Mouse (Mus musculus) urinary bladder, postnatal 10 days (tissue): Measurements from ENCODE around the gene Mfsd13b.
"Not testable (repeated sequence)": the region's sequence is repeated elsewhere in the genome, so short reads cannot be mapped to it uniquely, and the experiment has no call there.

Experiments
- DNase-seq: peaks from one replicate; pipeline ENCODE4 v3.0.0; 2022; ENCODE audit warnings: low spot score

The Mfsd13b gene

DNA sequence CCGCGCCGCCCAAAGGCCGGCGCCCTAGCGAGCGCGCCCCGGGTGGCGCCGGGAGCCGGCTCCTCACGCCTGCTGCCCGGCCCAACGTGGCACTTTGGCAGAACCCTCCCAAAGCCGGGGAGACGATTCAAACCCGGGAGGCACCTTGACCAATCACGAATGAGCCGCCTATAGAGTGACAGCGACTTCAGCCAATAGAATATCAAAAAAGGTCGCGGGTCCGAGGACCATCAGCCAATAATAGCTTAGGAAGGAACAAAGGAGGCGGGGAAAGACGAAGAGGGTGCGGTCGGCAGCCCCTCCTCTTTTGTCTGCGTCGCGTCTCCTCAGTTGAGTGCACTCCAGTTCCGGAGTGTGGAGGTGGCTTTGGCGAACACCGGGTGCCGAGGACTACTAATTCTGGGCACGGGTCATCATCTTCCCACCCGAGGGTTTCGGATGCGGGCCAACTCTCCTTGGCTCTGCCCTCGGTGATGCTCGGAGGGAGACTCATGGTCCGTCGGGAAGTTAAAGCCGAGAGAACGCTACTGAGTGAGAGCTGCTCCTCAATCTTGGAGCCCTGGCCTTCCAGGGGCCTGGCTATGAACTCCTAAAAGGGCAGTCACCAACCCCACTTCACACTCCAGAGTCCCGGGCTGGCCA is at the start of gene Mfsd13b, which contains the start of gene Cdr2:
Gene Mfsd13b, plus strand, starts transcription at position 310 of the 642 bp plus-strand sequence.
Gene Cdr2, minus strand, starts transcription at position 113 of the 642 bp plus-strand sequence.
- DNase-seq = peak; percentile 69

DNA sequence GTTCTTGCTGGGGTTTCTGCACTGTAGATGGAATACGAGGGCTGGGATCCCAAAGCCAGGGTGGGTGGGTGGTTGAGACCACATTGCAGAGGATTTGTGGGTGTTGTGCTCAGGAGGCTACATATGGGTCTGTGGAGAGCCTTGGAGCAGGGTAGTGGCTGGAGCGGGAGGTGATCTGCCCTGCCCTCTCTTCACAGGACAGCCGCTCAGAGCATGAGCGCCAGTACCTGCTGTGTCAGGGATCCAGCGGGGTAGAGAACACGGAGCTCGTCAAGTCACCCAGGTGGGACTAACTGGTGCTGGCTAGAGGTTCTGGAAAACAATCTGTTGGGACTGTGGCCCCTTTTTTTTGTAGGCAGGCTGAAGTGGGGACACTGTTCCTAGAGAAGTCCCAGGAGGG is 49.2 kb upstream of the Mfsd13b start:
- no peak for DNase-seq

DNA sequence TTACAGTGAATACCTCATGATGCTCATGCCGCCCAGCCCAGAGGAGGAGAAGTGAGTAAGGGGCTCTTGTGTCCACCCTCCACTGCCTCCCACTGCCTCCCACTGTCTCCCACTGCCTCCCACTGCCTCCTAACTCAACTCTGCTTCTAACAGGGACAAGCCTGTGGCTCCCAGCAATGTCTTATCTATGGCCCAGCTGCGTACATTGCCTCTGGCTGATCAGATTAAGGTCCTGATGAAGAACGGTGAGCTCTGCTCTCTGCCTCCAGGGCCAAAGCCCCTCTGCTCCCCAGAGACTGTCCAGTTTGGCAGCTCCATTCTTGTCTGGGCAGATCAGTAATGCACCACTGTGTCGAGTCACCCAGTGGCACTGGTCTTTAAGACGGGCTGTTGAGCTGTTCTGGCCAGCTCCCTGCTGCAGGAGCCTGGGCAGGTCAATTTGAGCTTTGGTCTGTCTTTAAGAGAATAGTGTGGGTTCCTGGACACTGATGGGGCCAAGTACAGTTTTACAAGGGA is 48.6 kb upstream of the Mfsd13b start:
- no peak for DNase-seq

DNA sequence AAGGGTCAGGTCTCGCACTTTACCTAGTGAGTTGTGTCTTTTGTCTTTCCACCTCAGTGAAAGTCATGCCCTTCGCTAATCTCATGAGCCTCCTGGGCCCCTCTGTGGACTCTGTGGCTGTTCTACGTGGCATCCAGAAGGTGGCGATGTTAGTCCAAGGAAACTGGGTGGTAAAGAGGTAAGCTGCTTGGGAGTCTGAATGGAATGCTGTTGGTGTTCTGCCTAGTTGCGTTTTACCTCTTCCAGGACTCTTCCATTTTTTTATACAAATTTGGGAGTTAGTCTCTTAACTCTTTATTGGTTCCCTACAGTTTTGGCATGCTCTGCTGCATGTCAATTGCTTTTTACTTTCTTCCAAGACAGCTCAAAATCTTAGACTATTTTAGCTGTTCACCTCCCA is 47.6 kb upstream of the Mfsd13b start:
- DNase-seq = no peak

DNA sequence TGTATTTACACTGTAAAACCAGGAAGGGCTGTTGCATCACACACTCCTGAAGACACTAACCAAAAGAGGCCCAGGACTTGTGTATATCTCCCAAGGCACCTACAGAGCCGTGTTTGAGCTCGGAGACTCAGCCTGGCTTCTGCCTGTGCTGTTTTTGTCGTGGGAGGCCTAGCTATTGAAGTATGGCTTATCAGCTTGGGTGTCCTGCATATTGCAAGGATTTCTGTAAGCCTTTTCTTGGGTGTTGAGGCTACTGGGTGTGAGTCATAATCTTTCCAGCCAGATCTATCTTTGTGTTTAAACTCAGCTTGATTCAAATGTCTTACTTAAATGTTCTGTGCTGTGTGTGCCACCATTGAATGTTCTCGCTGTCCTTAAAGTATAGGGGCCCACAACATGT is 45.8 kb upstream of the Mfsd13b start:
- DNase-seq = no peak

DNA sequence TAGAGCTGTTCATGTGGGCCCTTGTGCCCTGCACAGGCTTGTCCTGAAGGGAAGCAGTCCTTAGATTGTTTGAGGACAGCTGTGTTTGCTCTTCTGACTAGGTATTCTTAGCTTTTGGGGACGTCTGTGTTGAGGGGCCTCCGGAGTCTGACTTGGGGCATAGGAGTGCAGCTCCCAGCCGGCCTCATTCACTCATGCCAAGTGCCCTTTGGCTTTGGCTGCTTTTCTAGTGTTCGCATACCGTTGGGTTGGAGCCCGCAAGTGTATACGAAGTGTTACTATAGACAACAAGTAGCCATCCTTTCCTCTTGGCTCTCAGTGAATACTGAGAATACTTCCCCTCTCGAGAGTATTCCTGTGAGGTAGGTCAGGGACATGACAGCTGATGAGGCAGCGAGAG is 44.1 kb upstream of the Mfsd13b start:
- no peak for DNase-seq

DNA sequence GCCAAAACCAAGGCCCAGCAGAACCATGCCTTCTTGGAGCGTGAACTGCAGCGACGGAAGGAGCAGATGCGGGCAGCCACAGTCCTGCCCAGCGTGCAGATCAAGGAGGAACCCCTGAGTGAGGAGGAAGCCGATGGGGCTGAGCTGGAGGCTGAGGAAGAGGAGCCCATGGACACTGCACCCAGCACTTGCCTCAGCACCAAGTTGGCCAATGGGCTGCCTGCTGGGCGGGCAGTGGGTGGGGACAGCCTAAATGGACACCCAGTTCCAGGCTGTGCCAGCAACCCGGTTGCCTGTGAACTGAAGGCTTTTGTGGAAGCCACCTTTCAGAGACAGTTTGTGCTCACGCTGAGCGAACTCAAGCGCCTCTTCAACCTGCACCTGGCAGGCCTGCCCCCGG is 42.0 kb upstream of the Mfsd13b start:
- no peak for DNase-seq

DNA sequence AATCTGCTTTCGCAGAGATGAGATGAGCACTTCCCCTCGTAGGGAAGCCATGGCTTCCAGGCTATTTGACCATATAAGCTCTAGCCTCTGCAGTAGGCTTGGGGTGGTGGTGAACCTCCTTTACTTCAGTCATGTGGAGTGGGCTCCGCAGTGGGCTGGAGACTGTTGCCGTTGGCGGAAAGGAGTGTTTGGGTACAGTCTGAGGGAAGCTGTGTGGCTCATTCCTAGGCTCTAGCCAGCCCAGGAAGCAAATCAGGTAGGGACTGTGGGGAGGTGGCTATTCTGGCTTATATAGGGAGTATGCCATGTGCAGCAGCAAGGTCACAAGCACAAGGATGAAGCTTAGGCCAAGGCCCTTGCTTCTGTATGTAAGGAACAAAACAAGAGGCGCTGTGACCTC is 41.1 kb upstream of the Mfsd13b start:
- DNase-seq = no peak

DNA sequence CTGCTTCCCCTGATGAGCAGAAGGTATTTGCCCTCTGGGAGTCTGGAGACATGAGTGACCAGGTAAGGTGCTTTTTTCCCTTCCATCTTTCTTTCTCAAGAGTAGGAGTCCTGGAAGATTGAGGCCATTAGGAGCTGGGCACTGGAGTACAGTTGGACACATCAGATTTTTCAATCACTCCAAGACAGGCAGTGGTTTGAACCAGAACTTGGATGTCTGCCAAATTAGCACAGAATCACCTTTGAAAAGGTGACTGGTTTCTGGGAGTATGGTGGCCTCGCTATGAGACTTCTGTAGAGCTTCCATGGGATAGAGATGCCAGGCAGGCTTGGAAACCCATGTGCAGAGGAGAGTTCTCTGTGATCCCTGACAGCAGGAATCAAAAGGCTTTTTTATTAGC is 39.8 kb upstream of the Mfsd13b start:
- no peak for DNase-seq

DNA sequence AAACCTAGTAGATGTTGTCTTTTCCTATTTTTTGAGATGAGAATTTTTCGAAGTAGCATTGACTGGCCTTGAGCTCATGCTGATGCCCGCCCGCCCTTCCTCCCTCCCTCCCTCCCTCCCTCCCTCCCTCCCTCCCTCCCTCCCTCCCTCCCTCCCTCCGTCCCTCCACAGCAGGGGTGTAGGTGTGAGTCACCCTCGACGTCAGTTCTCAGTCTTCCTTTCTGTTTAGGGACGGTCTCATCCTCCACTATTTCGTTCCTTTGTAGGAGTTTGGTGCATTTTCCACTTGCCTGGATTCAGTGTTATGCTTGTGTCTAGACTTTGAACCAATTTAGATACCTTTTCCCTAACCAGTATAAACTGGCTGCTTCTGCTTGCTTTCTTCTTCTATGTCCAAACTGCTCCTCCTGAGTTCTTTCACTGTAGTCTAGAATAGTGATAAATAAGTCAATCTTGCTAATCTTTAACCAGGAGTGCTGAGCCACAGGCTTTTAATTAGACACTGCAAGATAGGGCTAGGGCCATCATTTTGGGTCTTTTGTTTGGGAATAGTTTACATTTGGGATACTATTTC is 38.3 kb upstream of the Mfsd13b start:
- no peak for DNase-seq

DNA sequence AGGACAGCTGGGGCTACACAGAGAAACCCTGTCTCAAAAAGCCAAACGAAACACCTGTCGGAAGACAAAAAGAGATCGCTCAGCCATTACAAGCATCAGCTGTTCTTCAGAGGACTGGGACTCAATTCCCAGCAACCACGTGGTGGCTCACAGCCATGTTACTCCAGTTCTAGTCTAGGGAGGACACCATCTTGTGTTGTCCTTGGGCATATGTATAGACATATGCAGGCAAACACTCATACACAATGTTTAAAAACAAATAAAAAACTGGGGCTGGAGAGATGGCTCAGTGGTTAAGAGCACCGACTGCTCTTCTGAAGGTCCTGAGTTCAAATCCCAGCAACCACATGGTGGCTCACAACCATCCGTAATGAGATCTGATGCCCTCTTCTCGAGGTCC is 28.7 kb upstream of the Mfsd13b start:
- not testable (repeated sequence) for DNase-seq

DNA sequence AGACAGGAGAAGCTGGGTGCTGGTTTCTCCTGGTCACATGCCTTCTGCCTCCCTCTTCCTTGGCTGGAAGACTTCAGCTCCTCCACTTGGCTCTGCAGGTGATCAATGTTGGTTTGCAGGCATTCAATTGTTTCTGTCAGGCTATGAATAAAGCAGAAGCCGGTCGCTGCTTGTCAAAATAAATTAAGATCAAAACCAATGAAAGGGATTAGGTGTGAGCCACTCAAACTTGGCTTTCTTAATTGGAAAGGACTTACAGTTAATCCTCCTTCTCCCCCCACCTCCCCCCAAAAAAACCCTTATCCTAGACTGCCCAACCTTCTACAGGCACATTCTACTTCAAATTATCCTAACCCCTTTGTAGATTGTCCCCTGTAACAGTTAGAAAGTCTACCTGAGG is 22.2 kb upstream of the Mfsd13b start:
- DNase-seq = no peak

DNA sequence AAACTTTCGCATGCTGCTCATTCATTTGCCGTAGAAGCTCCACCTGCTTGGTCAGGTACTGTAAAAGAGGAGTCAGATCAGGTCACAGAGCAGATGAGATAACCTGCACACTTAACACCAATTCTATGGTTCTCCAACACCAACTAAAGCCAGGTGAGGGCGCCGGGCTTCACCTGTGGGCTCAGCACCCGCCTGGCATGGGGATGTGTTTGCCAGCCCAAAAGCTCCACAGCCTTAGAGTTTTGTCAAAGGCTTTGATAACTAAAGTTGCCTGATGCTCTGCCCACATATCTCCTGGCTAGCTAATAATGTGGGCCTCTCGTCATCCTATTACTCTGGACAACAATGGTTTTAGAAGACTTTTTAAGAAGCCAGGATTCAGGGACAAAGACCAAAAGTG is 21.7 kb upstream of the Mfsd13b start:
- DNase-seq = no peak

DNA sequence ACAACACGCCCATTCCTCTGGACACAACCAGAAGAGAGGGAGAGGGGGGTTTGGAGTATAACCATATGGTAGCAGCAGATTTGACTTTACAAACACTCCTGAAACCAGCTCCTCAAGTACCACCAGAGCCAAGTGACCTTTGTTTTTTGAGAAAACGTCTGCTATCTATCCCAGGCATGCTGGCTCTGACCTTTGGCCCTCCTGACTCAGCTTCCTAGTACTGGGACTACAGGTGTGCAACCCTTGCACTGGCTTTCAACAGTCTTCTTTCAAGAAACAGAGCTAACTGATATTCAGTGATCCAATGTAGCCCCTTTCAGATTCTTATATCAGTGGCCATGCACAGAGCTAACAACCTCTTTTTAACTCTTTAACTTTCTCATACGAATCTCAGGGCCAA is 20.4 kb upstream of the Mfsd13b start:
- no peak for DNase-seq

DNA sequence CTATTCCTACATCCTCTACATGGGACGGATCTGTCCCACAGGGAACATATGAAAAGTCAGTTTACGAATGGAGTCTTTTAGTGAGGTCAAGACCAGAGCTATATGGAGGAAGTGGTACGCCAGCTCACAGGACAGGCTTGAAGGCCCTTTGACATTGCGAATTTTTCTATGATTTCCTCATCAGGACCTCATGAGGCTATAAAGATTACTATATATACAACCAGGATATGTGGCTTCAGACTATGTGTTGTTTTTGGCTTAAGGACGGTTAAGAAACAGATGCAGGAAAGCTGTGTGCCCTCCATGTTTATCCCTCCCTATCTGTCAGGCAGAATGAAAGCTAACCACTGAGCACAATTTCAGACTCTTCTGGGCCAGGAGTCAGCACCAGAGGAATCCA is 19.2 kb upstream of the Mfsd13b start:
- DNase-seq = no peak

DNA sequence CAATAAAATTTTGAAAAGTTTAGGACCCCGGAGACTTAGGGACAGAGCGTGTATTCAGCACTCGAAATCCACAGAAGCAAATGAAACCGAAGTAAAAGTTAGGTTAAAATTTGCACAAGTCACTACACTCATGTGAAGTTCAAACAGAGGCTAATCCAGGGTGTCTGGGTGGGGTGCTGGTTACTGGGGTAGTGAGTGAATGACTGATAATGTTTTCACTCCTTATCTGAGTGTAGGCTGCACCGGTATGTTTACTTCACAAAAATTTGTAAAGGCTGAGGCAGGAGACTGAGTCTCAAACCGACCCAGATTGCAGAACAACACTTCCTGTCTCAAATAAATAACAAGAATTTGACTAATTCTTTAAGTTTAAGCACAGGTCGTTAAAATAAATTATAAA is 13.1 kb upstream of the Mfsd13b start:
- DNase-seq = no peak

DNA sequence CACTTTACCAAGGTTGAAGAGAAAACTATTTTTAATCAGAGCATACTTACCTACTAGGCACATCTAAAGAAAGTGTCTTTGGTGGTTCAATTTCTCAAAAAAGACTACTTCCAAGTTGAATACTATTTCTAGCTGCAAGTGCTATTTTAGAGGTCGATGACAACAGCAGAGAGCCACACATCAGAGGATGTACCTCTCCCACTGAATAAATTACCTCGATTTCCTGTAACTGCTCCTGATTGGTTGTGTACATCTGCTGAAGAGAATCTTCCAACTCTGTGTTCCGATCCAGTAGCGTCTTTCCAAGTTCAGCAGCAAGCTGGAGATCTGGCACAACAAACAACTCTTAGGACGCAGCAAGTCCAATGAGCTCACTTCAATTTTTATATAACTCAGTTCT is 12.2 kb upstream of the Mfsd13b start:
- no peak for DNase-seq

DNA sequence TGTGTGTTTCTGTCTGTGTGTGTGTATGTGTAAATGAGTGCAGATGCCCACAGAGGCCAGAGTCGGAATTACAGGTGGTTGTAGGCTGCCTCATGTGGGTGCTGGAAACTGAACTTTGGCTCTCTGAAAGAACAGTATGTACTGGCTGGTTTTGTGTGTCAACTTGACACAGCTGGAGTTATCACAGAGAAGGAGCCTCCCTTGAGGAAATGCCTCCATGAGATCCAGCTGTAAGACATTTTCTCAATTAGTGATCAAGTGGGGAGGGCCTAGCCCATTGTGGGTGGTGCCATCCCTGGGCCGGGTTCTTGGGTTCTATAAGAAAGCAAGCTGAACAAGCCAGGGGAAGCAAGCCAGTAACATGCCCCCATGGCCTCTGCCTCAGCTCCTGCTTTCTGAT is 9.8 kb upstream of the Mfsd13b start:
- DNase-seq = not testable (repeated sequence)

DNA sequence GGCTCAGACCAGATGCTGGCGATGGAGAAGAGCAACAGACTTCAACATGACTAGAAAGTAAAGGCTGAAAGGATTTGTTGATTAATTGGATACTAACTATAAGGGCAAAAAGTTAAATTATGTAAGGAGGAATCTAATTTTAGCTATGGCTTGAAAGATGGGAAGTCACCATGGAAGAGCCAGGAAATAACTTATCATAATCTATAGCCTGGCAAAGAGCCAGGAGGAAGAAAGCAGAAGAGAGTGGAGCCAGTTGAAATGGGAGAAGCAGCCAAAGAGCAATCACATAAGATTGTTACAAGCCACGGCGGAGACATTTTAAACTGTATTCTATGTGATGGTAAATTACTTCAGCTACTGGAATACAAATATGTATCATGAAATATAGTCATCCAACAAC is 8.3 kb upstream of the Mfsd13b start:
- DNase-seq = no peak

DNA sequence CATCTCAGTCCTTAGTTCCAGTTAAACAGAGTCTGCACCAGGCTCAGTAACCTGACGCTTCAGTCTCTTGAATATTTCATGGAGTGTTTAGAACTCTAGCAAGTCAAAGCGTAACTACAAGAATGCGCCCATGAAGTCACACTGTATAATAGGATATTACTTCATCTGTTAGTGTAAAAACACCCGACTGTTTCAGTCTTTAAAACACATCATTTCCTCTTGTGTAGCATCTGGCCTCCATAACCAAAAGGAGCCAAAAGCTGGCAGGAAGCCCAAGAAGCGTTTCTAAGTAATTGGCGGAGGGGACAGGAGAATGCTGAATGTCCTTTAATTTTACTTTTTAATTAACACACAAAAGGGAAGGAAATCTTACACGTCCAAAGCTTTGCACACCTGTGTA is 5.2 kb upstream of the Mfsd13b start:
- no peak for DNase-seq

DNA sequence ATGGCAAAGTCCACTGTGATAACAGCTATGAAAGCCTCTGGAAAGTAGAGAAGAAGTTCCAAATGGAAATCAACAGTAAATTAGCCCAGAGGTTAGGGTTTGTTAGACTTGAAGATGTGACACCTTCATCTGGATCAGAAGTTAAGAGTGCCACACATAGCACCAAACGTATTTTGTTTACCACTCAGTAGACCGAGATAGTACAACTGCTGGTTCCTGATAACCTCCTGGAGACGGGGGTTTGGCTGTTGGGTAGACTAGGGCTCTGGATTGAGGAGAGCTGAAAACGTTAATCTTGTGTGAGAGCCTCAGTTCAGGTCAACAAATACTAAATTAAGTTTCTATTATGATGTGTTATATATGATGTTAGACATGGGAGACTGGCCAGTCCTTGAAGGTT is 2.3 kb upstream of the Mfsd13b start:
- no peak for DNase-seq

DNA sequence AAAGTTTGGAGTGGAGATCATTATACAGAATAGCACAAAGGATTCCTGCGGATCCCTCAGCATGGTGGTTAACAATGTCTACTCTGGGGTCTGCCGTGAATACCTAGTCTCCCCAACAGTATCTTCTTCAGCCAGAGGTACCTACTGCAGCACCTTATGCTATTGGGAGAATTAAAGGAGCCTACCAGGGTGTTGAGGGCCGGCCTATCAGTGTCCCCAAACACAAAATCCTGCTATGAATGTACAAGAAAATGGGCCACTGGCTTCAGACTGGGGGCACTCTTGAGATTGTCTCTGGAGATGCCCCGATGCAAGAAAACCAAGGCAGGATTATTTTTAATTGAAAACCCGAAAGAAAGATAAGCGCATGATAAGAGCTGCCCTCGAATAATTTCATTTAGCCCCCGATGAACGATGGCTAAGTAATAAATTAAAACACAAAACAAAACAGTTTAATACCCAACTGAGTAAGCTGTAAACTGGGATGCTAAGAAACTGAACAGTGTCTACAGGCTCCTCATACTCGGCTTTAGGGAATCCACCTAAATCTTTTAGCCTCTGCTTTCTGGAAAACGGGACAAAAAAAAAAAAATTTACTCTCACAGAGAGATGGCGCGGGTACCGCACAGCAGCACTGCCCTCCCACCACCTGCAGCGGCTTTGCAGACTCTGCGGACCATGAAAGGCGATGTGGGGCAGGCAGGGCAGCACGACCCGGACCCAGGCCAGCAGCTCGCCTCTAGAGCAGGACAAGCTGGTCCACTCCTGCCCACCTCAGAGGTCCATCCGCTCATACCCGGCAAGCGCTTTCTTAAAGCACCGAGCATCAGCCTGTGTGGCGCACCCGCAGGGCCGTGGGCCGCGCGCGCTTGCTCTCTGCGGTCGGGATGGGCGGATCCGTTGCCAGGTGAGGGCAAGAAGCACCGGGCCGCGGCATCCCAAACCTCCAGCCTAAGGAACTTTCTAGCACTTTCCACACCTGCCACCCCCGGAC is 1.1 kb upstream of the Mfsd13b start:
- no peak for DNase-seq

DNA sequence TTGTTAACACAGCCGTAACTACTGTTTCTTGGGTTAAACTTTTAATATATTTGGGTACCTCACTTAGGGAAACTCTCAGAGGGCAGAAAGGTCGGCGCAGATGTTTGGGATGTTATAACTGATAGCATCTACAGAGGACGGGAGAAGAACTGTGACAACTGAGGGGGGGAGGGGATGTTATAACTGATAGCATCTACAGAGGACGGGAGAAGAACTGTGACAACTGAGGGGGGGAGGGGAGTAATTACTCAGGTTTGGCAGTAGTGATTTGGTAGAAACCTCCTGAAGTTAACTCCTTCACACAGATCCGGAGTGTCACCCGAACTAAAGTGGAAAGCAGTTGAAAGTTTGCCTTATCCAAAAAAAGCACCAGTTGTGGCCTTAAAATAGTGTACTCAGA is 659 bp downstream of the Mfsd13b start:
- DNase-seq = no peak
